Mouse (Mus musculus): ENCODE measurements around the gene Abcc1. TPM values are rescaled to one million over a fixed set of nuclear protein-coding genes. Genes with fewer than 3 reads are reported as not detected.

Gene Abcc1
- polyA plus RNA-seq, 1 experiment from 2014 or later = 7.6 TPM

DNA sequence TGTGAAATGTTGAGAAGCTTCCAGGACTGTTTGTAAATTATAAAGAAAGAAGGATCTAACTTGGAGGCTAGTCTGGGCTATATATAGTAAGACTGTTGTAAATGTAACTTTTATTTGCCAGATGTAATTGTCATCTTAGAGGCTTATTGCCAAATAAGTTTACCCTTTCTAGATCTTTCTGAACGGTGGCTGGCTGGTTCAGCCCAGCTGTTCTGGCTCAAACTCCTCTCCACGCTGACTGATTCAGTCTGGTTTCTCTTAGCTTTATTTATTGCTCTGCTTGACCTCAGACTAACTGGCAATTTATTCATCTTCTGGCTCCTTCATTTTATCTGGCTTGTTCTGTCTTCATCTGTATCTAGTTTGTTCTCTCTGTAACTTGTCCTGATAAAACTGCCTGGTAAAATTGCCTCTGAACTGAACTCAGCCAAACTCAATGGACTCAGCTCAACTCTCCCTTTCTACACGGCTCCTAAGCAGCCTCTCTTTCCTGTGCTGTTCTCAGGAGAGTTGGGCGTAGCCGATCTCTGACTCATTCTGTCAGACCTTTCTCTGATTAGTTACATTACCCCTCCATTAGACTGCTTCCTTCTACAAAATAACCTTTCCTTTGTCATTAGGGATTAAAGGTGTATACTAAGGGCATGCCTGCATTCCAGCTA, 55.7 kb downstream of the Abcc1 start:
- no peak overlapping the region for H3K4me2 ChIP-seq (replicated peaks)
- H3K4me1 ChIP-seq = no peaks in the 10 kb centered on the region
- H3K9me3 ChIP-seq = no peaks in the 10 kb centered on the region
- H3K4me3 ChIP-seq = no peak overlapping the region
- no peak for ATAC-seq (ENCODE audit: low FRiP score, low read depth)
- no peak overlapping the region for H3K9ac ChIP-seq (replicated peaks)
- 0 out of 2 replicates have a peak, but pooled peaks cover 14% of the 10 kb centered on the region for H3K36me3 ChIP-seq
- no peaks in the 10 kb centered on the region for H3K27me3 ChIP-seq
- H3K27ac ChIP-seq (replicated peaks) = no peak overlapping the region
- 89% methylated on average over 5 of the region's 5 CpGs for WGBS

DNA sequence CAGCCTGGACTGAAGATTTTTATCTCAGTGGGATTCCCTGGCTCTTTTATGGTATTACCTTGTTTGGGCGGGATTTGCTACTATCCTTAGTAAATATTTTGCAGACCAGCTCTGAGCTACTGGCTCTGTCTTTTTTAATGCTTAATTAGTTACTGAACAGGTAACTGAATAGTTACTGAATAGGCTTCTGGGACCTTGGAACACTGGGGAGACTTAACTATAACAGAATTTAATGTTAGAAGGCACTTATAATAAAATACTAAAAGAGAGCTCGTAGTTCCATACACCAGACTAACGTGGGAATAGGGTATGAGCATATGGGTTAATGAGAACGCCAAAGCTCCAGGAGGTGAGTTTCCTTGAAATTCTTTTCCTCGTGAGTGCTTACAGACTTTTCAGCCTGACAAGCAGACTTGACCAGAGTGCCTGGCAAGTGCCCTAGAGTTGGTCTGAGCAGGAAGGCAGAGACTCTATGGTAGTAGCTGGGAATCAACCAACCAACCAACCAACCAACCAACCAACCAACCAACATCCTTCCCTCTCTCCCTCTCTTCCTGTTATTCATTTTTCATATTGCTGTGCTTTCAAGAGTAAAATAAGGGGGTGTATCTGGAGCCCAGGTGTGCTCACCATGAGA, 59.3 kb downstream of the Abcc1 start:
- 87% methylated on average over 5 of the region's 5 CpGs for WGBS
- Histone ChIP-seq H3K4me1 (no peaks in the 10 kb centered on the region), H3K4me3 (no peak overlapping the region), H3K36me3 (0 out of 2 replicates have a peak, but pooled peaks cover 5% of the 10 kb centered on the region), H3K4me2 (replicated peaks) (no peak overlapping the region), H3K9me3 (no peaks in the 10 kb centered on the region), H3K27ac (replicated peaks) (no peak overlapping the region), H3K27me3 (no peaks in the 10 kb centered on the region), H3K9ac (replicated peaks) (no peak overlapping the region)
- ATAC-seq (ENCODE audit: low FRiP score, low read depth) = no peak

GRCm38 (mm10) chr16:14422081-14422480, 60.7 kb downstream of the Abcc1 start:
- H3K9ac ChIP-seq (replicated peaks) = no peak overlapping the region
- H3K9me3 ChIP-seq = no peaks in the 10 kb centered on the region
- 95% methylated on average over 3 of the region's 3 CpGs for WGBS
- no peak overlapping the region for H3K4me3 ChIP-seq
- H3K36me3 ChIP-seq = 0 out of 2 replicates have a peak, but pooled peaks cover 5% of the 10 kb centered on the region
- no peaks in the 10 kb centered on the region for H3K4me1 ChIP-seq
- H3K27me3 ChIP-seq = no peaks in the 10 kb centered on the region
- no peak overlapping the region for H3K4me2 ChIP-seq (replicated peaks)
- no peak for ATAC-seq (ENCODE audit: low FRiP score, low read depth)
- no peak overlapping the region for H3K27ac ChIP-seq (replicated peaks)

GRCm38 (mm10) chr16:14429371-14429770, 68.0 kb downstream of the Abcc1 start:
- H3K9me3 ChIP-seq = no peaks in the 10 kb centered on the region
- H3K27me3 ChIP-seq = no peaks in the 10 kb centered on the region
- H3K4me1 ChIP-seq = no peaks in the 10 kb centered on the region
- H3K27ac ChIP-seq (replicated peaks) = no peak overlapping the region
- H3K36me3 ChIP-seq = no peaks in the 10 kb centered on the region
- H3K9ac ChIP-seq (replicated peaks) = no peak overlapping the region
- 90% methylated on average over 6 of the region's 6 CpGs for WGBS
- H3K4me3 ChIP-seq = no peak overlapping the region
- no peak overlapping the region for H3K4me2 ChIP-seq (replicated peaks)
- ATAC-seq (ENCODE audit: low FRiP score, low read depth) = no peak

- Histone ChIP-seq H3K27me3 (no peaks in the 10 kb centered on the region), H3K9ac (replicated peaks) (no peak overlapping the region), H3K4me1 (no peaks in the 10 kb centered on the region), H3K9me3 (no peaks in the 10 kb centered on the region), H3K36me3 (0 out of 2 replicates have a peak, but pooled peaks cover 4% of the 10 kb centered on the region), H3K4me2 (replicated peaks) (no peak overlapping the region), H3K4me3 (no peak overlapping the region), H3K27ac (replicated peaks) (no peak overlapping the region)
- no peak for ATAC-seq (ENCODE audit: low FRiP score, low read depth)
- 92% methylated on average over 5 of the region's 5 CpGs for WGBS
These were observed 71.6 kb downstream of the Abcc1 start for GRCm38 (mm10) chr16:14432996-14433395.

DNA sequence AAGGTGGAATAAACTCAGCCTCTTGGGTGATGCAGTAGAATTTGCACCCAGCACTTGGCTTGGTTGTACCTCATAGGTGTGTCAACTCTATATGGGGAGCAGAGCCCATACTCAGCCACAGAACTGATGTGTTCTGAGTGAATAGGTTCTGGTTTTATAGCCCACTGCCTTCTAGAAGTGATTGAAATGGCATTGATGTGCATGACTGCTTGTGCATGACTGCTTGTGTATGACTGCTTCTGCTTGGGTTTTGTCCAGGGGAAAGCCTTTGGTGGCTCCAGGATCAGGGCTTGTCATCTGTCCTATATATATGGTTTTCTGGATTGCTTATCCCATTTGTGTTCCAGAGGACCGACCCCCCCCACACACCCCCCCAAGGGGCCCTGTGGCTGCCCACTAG, 74.2 kb downstream of the Abcc1 start:
- Histone ChIP-seq H3K4me2 (replicated peaks) (no peak overlapping the region), H3K27me3 (no peaks in the 10 kb centered on the region), H3K4me1 (no peaks in the 10 kb centered on the region), H3K9me3 (no peaks in the 10 kb centered on the region), H3K4me3 (no peak overlapping the region), H3K36me3 (peaks cover 4% of the 10 kb centered on the region; the same call in 1 of the 2 replicates), H3K9ac (replicated peaks) (no peak overlapping the region), H3K27ac (replicated peaks) (no peak overlapping the region)
- WGBS = 100% methylated on average over 1 of the region's 1 CpGs
- ATAC-seq (ENCODE audit: low FRiP score, low read depth) = no peak

DNA sequence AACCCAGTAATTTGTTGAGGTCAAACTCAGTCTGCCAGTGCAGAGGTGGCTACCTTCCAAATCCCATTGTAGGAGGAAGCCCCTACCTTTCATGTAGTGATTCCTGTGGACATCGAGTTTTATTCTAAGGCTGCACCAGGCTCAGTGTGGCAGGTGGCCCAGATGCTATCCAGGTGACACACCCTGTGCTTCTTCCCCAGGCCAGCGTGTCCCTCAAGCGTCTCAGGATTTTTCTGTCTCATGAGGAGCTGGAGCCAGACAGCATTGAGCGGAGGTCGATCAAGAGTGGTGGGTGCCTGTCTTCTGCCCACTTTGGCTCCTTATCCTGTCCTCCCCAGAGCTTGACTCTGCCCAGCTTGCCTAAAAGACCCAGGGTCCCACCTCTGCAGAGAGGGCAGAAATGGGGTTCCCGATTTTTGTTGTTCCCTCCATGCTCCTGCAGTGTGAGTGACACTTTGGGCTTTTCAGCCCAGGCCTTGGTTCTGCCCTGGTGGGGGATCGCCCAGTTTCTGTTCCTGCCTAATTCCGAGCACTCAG, 76.2 kb downstream of the Abcc1 start:
- Histone ChIP-seq H3K9me3 (no peaks in the 10 kb centered on the region), H3K4me2 (replicated peaks) (no peak overlapping the region), H3K4me1 (no peaks in the 10 kb centered on the region), H3K9ac (replicated peaks) (no peak overlapping the region), H3K4me3 (no peak overlapping the region), H3K36me3 (peaks cover 4% of the 10 kb centered on the region; the same call in 1 of the 2 replicates), H3K27ac (replicated peaks) (no peak overlapping the region), H3K27me3 (no peaks in the 10 kb centered on the region)
- 92% methylated on average over 8 of the region's 8 CpGs for WGBS
- ATAC-seq (ENCODE audit: low FRiP score, low read depth) = no peak

DNA sequence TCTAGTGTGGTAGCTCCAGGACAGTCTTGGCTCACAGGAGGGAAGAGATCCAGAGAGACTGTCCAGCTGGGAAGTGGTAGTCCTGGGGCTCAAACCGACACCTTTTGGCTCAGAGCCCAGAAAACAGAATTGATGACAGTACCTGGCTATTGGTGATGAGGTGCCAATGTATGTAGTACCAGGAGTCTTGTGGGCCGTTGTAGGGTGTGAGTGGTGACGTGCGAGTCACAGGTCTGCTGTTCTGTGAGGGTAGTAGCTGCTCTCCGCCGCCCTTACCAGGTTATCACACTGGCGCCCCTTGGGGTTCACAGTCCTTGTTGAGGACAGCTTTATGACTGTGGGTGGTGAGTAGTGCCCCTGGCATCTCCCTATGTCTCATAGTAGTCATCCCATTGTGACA, 77.2 kb downstream of the Abcc1 start:
- ATAC-seq (ENCODE audit: low FRiP score, low read depth) = no peak
- H3K27ac ChIP-seq (replicated peaks) = no peak overlapping the region
- H3K9me3 ChIP-seq = no peaks in the 10 kb centered on the region
- peaks cover 4% of the 10 kb centered on the region; the same call in 1 of the 2 replicates for H3K36me3 ChIP-seq
- H3K4me1 ChIP-seq = no peaks in the 10 kb centered on the region
- WGBS = 95% methylated on average over 7 of the region's 7 CpGs
- H3K9ac ChIP-seq (replicated peaks) = no peak overlapping the region
- no peaks in the 10 kb centered on the region for H3K27me3 ChIP-seq
- H3K4me2 ChIP-seq (replicated peaks) = no peak overlapping the region
- no peak overlapping the region for H3K4me3 ChIP-seq

DNA sequence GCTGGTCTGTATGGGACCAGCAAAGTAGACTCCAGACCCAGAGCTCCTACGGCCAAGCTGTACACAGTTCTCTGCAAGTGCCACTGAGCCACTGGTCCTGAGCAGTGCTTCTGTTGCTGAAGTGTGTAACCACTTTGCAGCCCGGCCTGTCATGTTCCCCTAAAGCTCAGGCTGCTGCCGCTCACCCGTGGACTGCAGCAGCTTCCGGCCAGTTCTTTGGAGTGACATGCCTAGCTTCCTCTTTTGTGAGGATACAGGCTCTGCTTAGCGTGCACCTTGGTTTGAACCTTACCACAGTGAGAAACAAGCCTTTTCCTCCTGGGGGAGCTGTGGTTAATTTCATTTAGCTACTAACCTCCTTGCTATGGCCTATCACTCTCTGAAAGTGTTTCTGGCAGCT, 77.7 kb downstream of the Abcc1 start:
- Histone ChIP-seq H3K4me3 (no peak overlapping the region), H3K36me3 (peaks cover 4% of the 10 kb centered on the region; the same call in 1 of the 2 replicates), H3K27me3 (no peaks in the 10 kb centered on the region), H3K4me2 (replicated peaks) (no peak overlapping the region), H3K9ac (replicated peaks) (no peak overlapping the region), H3K9me3 (no peaks in the 10 kb centered on the region), H3K27ac (replicated peaks) (no peak overlapping the region), H3K4me1 (no peaks in the 10 kb centered on the region)
- WGBS = 90% methylated on average over 6 of the region's 6 CpGs
- no peak for ATAC-seq (ENCODE audit: low FRiP score, low read depth)

- Histone ChIP-seq H3K36me3 (peaks cover 4% of the 10 kb centered on the region; the same call in 1 of the 2 replicates), H3K4me2 (replicated peaks) (no peak overlapping the region), H3K27ac (replicated peaks) (no peak overlapping the region), H3K4me3 (no peak overlapping the region), H3K4me1 (no peaks in the 10 kb centered on the region), H3K27me3 (no peaks in the 10 kb centered on the region), H3K9me3 (no peaks in the 10 kb centered on the region), H3K9ac (replicated peaks) (no peak overlapping the region)
- no peak for ATAC-seq (ENCODE audit: low FRiP score, low read depth)
- WGBS = 84% methylated on average over 2 of the region's 2 CpGs
These were observed 78.7 kb downstream of the Abcc1 start for GRCm38 (mm10) chr16:14439801-14440614.

DNA sequence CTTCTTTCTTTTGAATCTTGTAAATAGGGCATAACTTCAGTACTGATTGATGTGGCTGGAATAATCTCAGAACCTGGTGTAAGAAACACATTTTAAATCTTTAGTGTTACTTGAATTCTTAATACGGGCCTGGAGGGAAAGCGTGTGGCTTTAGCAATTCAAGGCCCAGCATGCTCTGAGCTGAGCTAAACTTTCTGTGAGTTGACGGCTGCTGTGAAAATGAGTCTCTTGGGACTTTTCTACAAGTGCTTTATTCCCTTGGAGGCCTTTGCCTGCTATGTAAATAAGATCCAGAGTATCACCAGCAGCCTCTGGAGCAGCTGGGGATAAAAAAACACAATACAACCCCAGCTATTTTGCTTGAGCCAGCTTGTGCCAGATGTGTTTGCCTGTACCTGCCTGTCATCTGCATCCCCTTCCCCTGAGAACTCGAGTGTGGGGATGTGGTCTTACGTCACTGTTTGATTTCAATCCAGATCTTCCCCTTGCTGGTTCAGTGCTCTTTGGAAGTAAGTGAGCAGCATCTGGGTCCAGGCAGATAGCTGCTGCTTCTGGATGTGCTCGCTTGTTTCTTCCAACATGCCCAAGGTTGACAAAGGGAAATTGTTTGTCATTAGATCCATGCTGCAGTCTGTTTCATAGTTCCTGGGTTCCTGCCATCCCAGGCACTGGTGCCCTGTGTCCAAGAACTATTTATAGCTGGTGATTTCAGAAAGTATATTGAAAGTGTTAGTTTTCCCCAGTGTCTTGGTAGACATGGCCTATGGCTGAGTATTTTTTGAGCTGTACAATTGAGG, 82.9 kb downstream of the Abcc1 start:
- ATAC-seq (ENCODE audit: low FRiP score, low read depth) = no peak
- Histone ChIP-seq H3K27ac (replicated peaks) (no peak overlapping the region), H3K9me3 (no peaks in the 10 kb centered on the region), H3K4me1 (no peaks in the 10 kb centered on the region), H3K9ac (replicated peaks) (no peak overlapping the region), H3K27me3 (no peaks in the 10 kb centered on the region), H3K4me3 (no peak overlapping the region), H3K4me2 (replicated peaks) (no peak overlapping the region), H3K36me3 (peaks cover 4% of the 10 kb centered on the region; the same call in 1 of the 2 replicates)
- WGBS = 69% methylated on average over 6 of the region's 6 CpGs
